Mouse (Mus musculus): ENCODE measurements around the gene Snrnp200. TPM values are rescaled to one million over a fixed set of nuclear protein-coding genes. Genes with fewer than 3 reads are reported as not detected.
A peak's percentile ranks its signal among the peaks of the same experiment; 100 is the strongest.
"Not testable (repeated sequence)": the region's sequence is repeated elsewhere in the genome, so short reads cannot be mapped to it uniquely, and the experiment has no call there.

Gene Snrnp200
- polyA plus RNA-seq, 2 experiments from 2014 or later = 42.5 to 79.4 TPM

- no peak for ATAC-seq
These were observed 46.5 kb downstream of the Snrnp200 start for GRCm38 (mm10) chr2:127254604-127255134.

- ATAC-seq = no peak
These were observed 47.1 kb downstream of the Snrnp200 start for GRCm38 (mm10) chr2:127255294-127255693.

GRCm38 (mm10) chr2:127259340-127259739, 51.2 kb downstream of the Snrnp200 start:
- no peak for ATAC-seq

GRCm38 (mm10) chr2:127262480-127262879, 54.3 kb downstream of the Snrnp200 start:
- ATAC-seq = no peak

GRCm38 (mm10) chr2:127267854-127268253, 59.7 kb downstream of the Snrnp200 start:
- no peak for ATAC-seq

GRCm38 (mm10) chr2:127269491-127270299, 61.5 kb downstream of the Snrnp200 start, which contains the start of gene Stard7:
Stard7 (plus strand) TSS chr2:127270218.
- ATAC-seq = peak; percentile 95

GRCm38 (mm10) chr2:127270300-127271041, 62.3 kb downstream of the Snrnp200 start:
- ATAC-seq = peak; percentile 71

GRCm38 (mm10) chr2:127271042-127271515, 62.9 kb downstream of the Snrnp200 start:
- ATAC-seq = no peak

- ATAC-seq = not testable (repeated sequence)
These were observed 63.9 kb downstream of the Snrnp200 start for GRCm38 (mm10) chr2:127272049-127272448.

GRCm38 (mm10) chr2:127272806-127273205, 64.6 kb downstream of the Snrnp200 start:
- ATAC-seq = no peak

- no peak for ATAC-seq
These were observed 66.4 kb downstream of the Snrnp200 start for GRCm38 (mm10) chr2:127274590-127274989.

GRCm38 (mm10) chr2:127275551-127276320, 67.5 kb downstream of the Snrnp200 start:
- no peak for ATAC-seq

GRCm38 (mm10) chr2:127278162-127278561, 70.0 kb downstream of the Snrnp200 start:
- ATAC-seq = no peak

Other genes with a start within 250 kb of the Snrnp200 start
- 10 to 100 TPM; 11.6 to 16.3 TPM for gene Ap4e1, start 199.7 kb upstream of the Snrnp200 start, polyA plus RNA-seq (2017; shearing (Covaris generic))
- 100 to 1,000 TPM; 105 to 107 TPM for gene Blvra, start 137.7 kb upstream of the Snrnp200 start, polyA plus RNA-seq (2017; shearing (Covaris generic))
- 10 to 100 TPM in 1 of 2 experiments, 1 to 10 TPM in 1; 5.9 to 15.6 TPM for gene Ncaph, start 74.4 kb upstream of the Snrnp200 start, polyA plus RNA-seq (2017; shearing (Covaris generic))
- 10 to 100 TPM; 61.1 to 65.8 TPM for gene Itpripl1, start 64.9 kb upstream of the Snrnp200 start, polyA plus RNA-seq (2017; shearing (Covaris generic))
- 1 to 10 TPM; 1.0 to 1.1 TPM for gene 1810024B03Rik, start 106 bp upstream of the Snrnp200 start, polyA plus RNA-seq (2017; shearing (Covaris generic))
- gene Ciao1, start 39.4 kb downstream of the Snrnp200 start, polyA plus RNA-seq (2017; shearing (Covaris generic)) = 10 to 100 TPM; 53.3 to 64.7 TPM
- 100 to 1,000 TPM in 1 of 2 experiments, 10 to 100 TPM in 1; 75.1 to 118 TPM for gene Tmem127, start 39.5 kb downstream of the Snrnp200 start, polyA plus RNA-seq (2017; shearing (Covaris generic))
- 10 to 100 TPM; 28.4 to 32.1 TPM for gene Stard7, start 61.8 kb downstream of the Snrnp200 start, polyA plus RNA-seq (2017; shearing (Covaris generic))
- 10 to 100 TPM; 20.1 to 45.4 TPM for gene Dusp2, start 127.8 kb downstream of the Snrnp200 start, polyA plus RNA-seq (2017; shearing (Covaris generic))
- gene Astl, start 130.3 kb downstream of the Snrnp200 start, polyA plus RNA-seq (2017; shearing (Covaris generic)) = under 1 TPM; 0.22 to 0.42 TPM
- not detected for gene Adra2b, start 154.8 kb downstream of the Snrnp200 start, polyA plus RNA-seq (2017; shearing (Covaris generic))
- gene Gpat2, start 216.8 kb downstream of the Snrnp200 start, polyA plus RNA-seq (2017; shearing (Covaris generic)) = under 1 TPM; 0.23 to 0.52 TPM
- gene Fahd2a, start 236.2 kb downstream of the Snrnp200 start, polyA plus RNA-seq (2017; shearing (Covaris generic)) = 10 to 100 TPM; 44.7 to 49.2 TPM